Mouse (Mus musculus) testis, adult 2 months (tissue): ENCODE measurements around the gene Farp1.

Experiments used
- CTCF ChIP-seq: fragments of 200-500 bp; IDR thresholded peaks from 2 replicates; pipeline ENCODE4 v1.5.1; 2012; ENCODE audit warnings: low read depth, mild to moderate bottlenecking, inconsistent platforms, low read length, moderate library complexity; ENCODE audit not compliant: control insufficient read depth, insufficient read depth, insufficient replicate concordance
- POLR2A ChIP-seq: fragments of 200-500 bp; IDR thresholded peaks from 2 replicates; pipeline ENCODE4 v1.6.1; 2012; ENCODE audit warnings: low read depth, mild to moderate bottlenecking, inconsistent platforms, low read length, moderate library complexity; ENCODE audit not compliant: control insufficient read depth

GRCm38 (mm10) chr14:121061686-121062085 lies 26.7 kb downstream of the Farp1 start:
- no peak for TF ChIP-seq CTCF
- no peak for TF ChIP-seq POLR2A
